Mouse (Mus musculus) intestine, embryonic 16.5 days (tissue): ENCODE data around the gene Med13. TPM values are rescaled to one million over a fixed set of nuclear protein-coding genes. Genes with fewer than 3 reads are reported as not detected.

Source experiments
- polyA plus RNA-seq: library from polyadenylated mRNA; unstranded; fragments of >200 nt; fragmentation: Nextera tagmentation; extraction: Ambion mirVana; gene quantifications from 2 replicates; pipeline ENCODE4 v1.2.1, GENCODE M21; 2015

The Med13 gene
- polyA plus RNA-seq, 1 experiment from 2014 or later = 5.8 TPM

Other genes with a start within 250 kb of the Med13 start
- gene Brip1, start 156.4 kb downstream of the Med13 start, polyA plus RNA-seq = 7.5 and 7.9 TPM in 2 replicates
- gene Ints2, start 100.0 kb downstream of the Med13 start, polyA plus RNA-seq = 16.0 and 20.1 TPM in 2 replicates
- gene Rnft1, start 127.1 kb upstream of the Med13 start, polyA plus RNA-seq = 69.0 and 69.1 TPM in 2 replicates
- 45.2 and 56.8 TPM in 2 replicates for gene Rps6kb1, start 187.2 kb upstream of the Med13 start, polyA plus RNA-seq
- 9.3 and 11.4 TPM in 2 replicates for gene Tubd1, start 187.4 kb upstream of the Med13 start, polyA plus RNA-seq